Mouse (Mus musculus) ES-E14 (cell line): ENCODE data around the gene Fam81b.

ENCODE experiments used
- CHD2 ChIP-seq: IDR thresholded peaks from 2 replicates; pipeline ENCODE4 v1.6.1; 2014; ENCODE audit warnings: mild to moderate bottlenecking, low read depth, low read length, inconsistent platforms
- HCFC1 ChIP-seq: IDR thresholded peaks from 2 replicates; pipeline ENCODE4 v1.6.1; 2012; ENCODE audit warnings: low read length, inconsistent platforms, borderline replicate concordance; ENCODE audit not compliant: insufficient read depth
- MAFK ChIP-seq: IDR thresholded peaks from 2 replicates; pipeline ENCODE4 v1.6.1; 2014; ENCODE audit warnings: mild to moderate bottlenecking, low read depth, low read length, inconsistent platforms; ENCODE audit not compliant: insufficient read depth
- ZNF384 ChIP-seq: IDR thresholded peaks from 2 replicates; pipeline ENCODE4 v1.6.1; 2012; ENCODE audit warnings: low read depth, low read length, inconsistent platforms

DNA sequence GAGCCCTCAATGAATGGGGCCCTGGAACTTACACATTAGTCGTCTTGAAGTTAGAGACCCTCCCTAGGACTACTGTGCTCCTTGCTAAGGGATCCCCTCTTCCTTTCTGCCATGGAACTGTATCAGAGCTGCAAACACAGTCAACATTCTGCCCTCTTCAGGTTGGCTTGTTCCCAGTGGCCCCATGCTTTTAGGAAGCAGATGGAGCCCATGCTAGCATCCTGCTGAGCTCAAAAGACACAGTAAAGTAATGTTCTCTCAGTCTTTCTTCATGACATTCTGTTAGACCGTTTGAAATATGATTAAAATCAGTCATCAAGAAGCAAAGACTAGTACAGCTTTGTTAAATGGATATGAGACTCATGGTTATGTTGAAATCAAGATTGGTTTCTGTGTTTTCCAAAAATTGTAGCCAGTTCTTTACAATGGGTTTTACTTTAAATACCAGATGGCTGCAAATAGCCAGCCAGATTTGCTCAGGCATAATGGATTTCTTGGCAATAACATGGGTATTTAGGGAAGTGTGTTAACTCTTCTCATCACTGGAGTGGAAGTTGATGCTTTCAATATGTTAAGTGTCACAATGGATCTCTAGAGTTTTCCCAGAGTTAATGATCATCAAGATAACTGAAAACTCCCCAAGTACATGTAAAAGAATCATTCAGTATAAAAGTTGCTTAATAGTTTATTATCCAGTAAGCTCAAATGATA lies 938 bp upstream of the Fam81b start:
- TF ChIP-seq CHD2 (no peak), HCFC1 (no peak), ZNF384 (no peak), MAFK (no peak)
